Mouse (Mus musculus): Measurements from ENCODE around the gene Slc25a35. TPM values are rescaled to one million over a fixed set of nuclear protein-coding genes. Genes with fewer than 3 reads are reported as not detected.

Slc25a35 gene
- total and polyA plus RNA-seq, 2 experiments from 2014 or later: 1.3 to 1.4 TPM

GRCm38 (mm10) chr11:69012071-69012601 is 44.2 kb downstream of the Slc25a35 start:
- peak; percentile 93 for DNase-seq
- TF ChIP-seq CTCF (IDR thresholded peaks at IDR 0.05; ENCODE audit: low read depth): no peak
- peak overlapping the region; percentile 83 for H3K27ac ChIP-seq (ENCODE audit: low read depth, low read length)
- peaks cover 11% of the 10 kb centered on the region for H3K4me1 ChIP-seq (ENCODE audit: insufficient read depth)
- H3K4me2 ChIP-seq (ENCODE audit: low read depth): peak overlapping the region; percentile 72
- 1% methylated on average over 18 of the region's 18 CpGs for WGBS
- no peaks in the 10 kb centered on the region for H3K36me3 ChIP-seq (ENCODE audit: insufficient read depth)
- peak overlapping the region; percentile 60 for H3K9ac ChIP-seq
- H3K4me3 ChIP-seq (ENCODE audit: low read depth, low read length): peak overlapping the region; percentile 51
- peak; percentile 74 for ATAC-seq
- no peaks in the 10 kb centered on the region for H3K9me3 ChIP-seq (ENCODE audit: low read length)
- no peaks in the 10 kb centered on the region for H3K27me3 ChIP-seq (ENCODE audit: insufficient read depth, low read length)

- peak within 1 kb of the TSS; percentile 50 for H3K4me2 ChIP-seq (ENCODE audit: low read depth)
Observed at GRCm38 (mm10) chr11:69015644-69016441, 47.9 kb downstream of the Slc25a35 start, which contains the start of gene Ctc1. Ctc1 (plus strand) TSS chr11:69015911.

GRCm38 (mm10) chr11:69016755-69017154 is 48.8 kb downstream of the Slc25a35 start:
- peaks cover 7% of the 10 kb centered on the region for H3K4me1 ChIP-seq (ENCODE audit: insufficient read depth)
- H3K4me3 ChIP-seq (ENCODE audit: low read depth, low read length): peak overlapping the region; percentile 68
- no peaks in the 10 kb centered on the region for H3K9me3 ChIP-seq (ENCODE audit: low read length)
- H3K27ac ChIP-seq (ENCODE audit: low read depth, low read length): peak overlapping the region; percentile 93
- DNase-seq (no peak), ATAC-seq (no peak)
- H3K4me2 ChIP-seq (ENCODE audit: low read depth): peak overlapping the region; percentile 50
- H3K27me3 ChIP-seq (ENCODE audit: insufficient read depth, low read length): no peaks in the 10 kb centered on the region
- peak overlapping the region; percentile 90 for H3K9ac ChIP-seq
- peaks cover 7% of the 10 kb centered on the region for H3K36me3 ChIP-seq (ENCODE audit: insufficient read depth)
- TF ChIP-seq CTCF (IDR thresholded peaks at IDR 0.05; ENCODE audit: low read depth): no peak
- WGBS: 64% methylated on average over 3 of the region's 3 CpGs

More at GRCm38 (mm10) chr11:69015644-69016441, 47.9 kb downstream of the Slc25a35 start, which contains the start of gene Ctc1:
- DNase-seq (peak; percentile 96), ATAC-seq (peak; percentile 98)
- peaks cover 7% of the 10 kb centered on the region for H3K4me1 ChIP-seq (ENCODE audit: insufficient read depth)
- H3K27me3 ChIP-seq (ENCODE audit: insufficient read depth, low read length): no peaks in the 10 kb centered on the region
- H3K36me3 ChIP-seq (ENCODE audit: insufficient read depth): 0 out of 2 replicates have a peak, but pooled peaks cover under 1% of the 10 kb centered on the region
- TF ChIP-seq CTCF (IDR thresholded peaks at IDR 0.05; ENCODE audit: low read depth): peak; percentile 88
- 3% methylated on average over 38 of the region's 38 CpGs for WGBS
- H3K9ac ChIP-seq: peak within 1 kb of the TSS; percentile 90
- H3K9me3 ChIP-seq (ENCODE audit: low read length): no peaks in the 10 kb centered on the region
- peak within 1 kb of the TSS; percentile 93 for H3K27ac ChIP-seq (ENCODE audit: low read depth, low read length)
- H3K4me3 ChIP-seq (ENCODE audit: low read depth, low read length): peak within 1 kb of the TSS; percentile 68

GRCm38 (mm10) chr11:69020691-69021090 is 52.8 kb downstream of the Slc25a35 start:
- DNase-seq (no peak), ATAC-seq (no peak)
- Histone ChIP-seq H3K9ac (no peak overlapping the region), H3K4me1 (ENCODE audit: insufficient read depth) (peaks cover 7% of the 10 kb centered on the region), H3K27me3 (ENCODE audit: insufficient read depth, low read length) (no peaks in the 10 kb centered on the region), H3K4me2 (ENCODE audit: low read depth) (no peak overlapping the region), H3K9me3 (ENCODE audit: low read length) (no peaks in the 10 kb centered on the region), H3K27ac (ENCODE audit: low read depth, low read length) (no peak overlapping the region), H3K36me3 (ENCODE audit: insufficient read depth) (peaks cover 44% of the 10 kb centered on the region), H3K4me3 (ENCODE audit: low read depth, low read length) (no peak overlapping the region)
- TF ChIP-seq CTCF (IDR thresholded peaks at IDR 0.05; ENCODE audit: low read depth): no peak

Small RNAs within 50 kb of the gene (microRNA-seq; reads per million reads assigned to microRNA genes)
- gene Mir3062: 3.5 to 4.3 reads per million in 2 experiments

Other genes starting within 250 kb of the Slc25a35 start
- gene Ndel1, start 96.3 kb upstream of the Slc25a35 start, total RNA-seq (2014; rRNA removed): 87.7 and 91.7 TPM in 2 replicates
- 111 and 113 TPM in 2 replicates for gene Ndel1, start 96.3 kb upstream of the Slc25a35 start, polyA plus RNA-seq (2015; fragmentation: Nextera tagmentation; extraction: Ambion mirVana)
- 0.24 TPM in 1 of 2 replicates, not detected in the other for gene Rnf222, start 79.6 kb upstream of the Slc25a35 start, total RNA-seq (2014; rRNA removed)
- not detected in 2 replicates for gene Rnf222, start 79.6 kb upstream of the Slc25a35 start, polyA plus RNA-seq (2015; fragmentation: Nextera tagmentation; extraction: Ambion mirVana)
- gene Rpl26, start 66.5 kb upstream of the Slc25a35 start, total RNA-seq (2014; rRNA removed): 1,229 and 1,850 TPM in 2 replicates
- gene Rpl26, start 66.5 kb upstream of the Slc25a35 start, polyA plus RNA-seq (2015; fragmentation: Nextera tagmentation; extraction: Ambion mirVana): 585 and 820 TPM in 2 replicates
- 0.77 and 2.0 TPM in 2 replicates for gene Odf4, start 41.0 kb upstream of the Slc25a35 start, total RNA-seq (2014; rRNA removed)
- gene Odf4, start 41.0 kb upstream of the Slc25a35 start, polyA plus RNA-seq (2015; fragmentation: Nextera tagmentation; extraction: Ambion mirVana): 0.42 TPM in 1 of 2 replicates, not detected in the other
- gene Arhgef15, start 10.7 kb upstream of the Slc25a35 start, total RNA-seq (2014; rRNA removed): 12.0 and 13.8 TPM in 2 replicates
- 9.6 and 17.8 TPM in 2 replicates for gene Arhgef15, start 10.7 kb upstream of the Slc25a35 start, polyA plus RNA-seq (2015; fragmentation: Nextera tagmentation; extraction: Ambion mirVana)
- 21.7 and 28.9 TPM in 2 replicates for gene Rangrf, start 7.1 kb downstream of the Slc25a35 start, total RNA-seq (2014; rRNA removed)
- 23.7 and 25.6 TPM in 2 replicates for gene Rangrf, start 7.1 kb downstream of the Slc25a35 start, polyA plus RNA-seq (2015; fragmentation: Nextera tagmentation; extraction: Ambion mirVana)
- 22.9 and 29.7 TPM in 2 replicates for gene Pfas, start 40.3 kb downstream of the Slc25a35 start, total RNA-seq (2014; rRNA removed)
- gene Pfas, start 40.3 kb downstream of the Slc25a35 start, polyA plus RNA-seq (2015; fragmentation: Nextera tagmentation; extraction: Ambion mirVana): 9.8 and 14.2 TPM in 2 replicates
- 51.0 and 63.6 TPM in 2 replicates for gene Ctc1, start 47.8 kb downstream of the Slc25a35 start, total RNA-seq (2014; rRNA removed)
- 41.0 and 47.1 TPM in 2 replicates for gene Ctc1, start 47.8 kb downstream of the Slc25a35 start, polyA plus RNA-seq (2015; fragmentation: Nextera tagmentation; extraction: Ambion mirVana)
- gene Aurkb, start 77.5 kb downstream of the Slc25a35 start, total RNA-seq (2014; rRNA removed): 8.5 and 12.5 TPM in 2 replicates
- gene Aurkb, start 77.5 kb downstream of the Slc25a35 start, polyA plus RNA-seq (2015; fragmentation: Nextera tagmentation; extraction: Ambion mirVana): 11.5 and 13.9 TPM in 2 replicates
- 32.8 and 33.7 TPM in 2 replicates for gene Borcs6, start 91.6 kb downstream of the Slc25a35 start, total RNA-seq (2014; rRNA removed)
- gene Borcs6, start 91.6 kb downstream of the Slc25a35 start, polyA plus RNA-seq (2015; fragmentation: Nextera tagmentation; extraction: Ambion mirVana): 20.9 and 21.7 TPM in 2 replicates
- 32.7 and 45.6 TPM in 2 replicates for gene Tmem107, start 102.7 kb downstream of the Slc25a35 start, total RNA-seq (2014; rRNA removed)
- gene Tmem107, start 102.7 kb downstream of the Slc25a35 start, polyA plus RNA-seq (2015; fragmentation: Nextera tagmentation; extraction: Ambion mirVana): 35.3 and 41.7 TPM in 2 replicates
- 76.8 and 104 TPM in 2 replicates for gene Vamp2, start 120.4 kb downstream of the Slc25a35 start, total RNA-seq (2014; rRNA removed)
- 500 and 554 TPM in 2 replicates for gene Vamp2, start 120.4 kb downstream of the Slc25a35 start, polyA plus RNA-seq (2015; fragmentation: Nextera tagmentation; extraction: Ambion mirVana)
- gene Per1, start 127.1 kb downstream of the Slc25a35 start, total RNA-seq (2014; rRNA removed): 16.5 and 38.3 TPM in 2 replicates
- 15.2 and 16.7 TPM in 2 replicates for gene Per1, start 127.1 kb downstream of the Slc25a35 start, polyA plus RNA-seq (2015; fragmentation: Nextera tagmentation; extraction: Ambion mirVana)
- 1.2 and 1.6 TPM in 2 replicates for gene Hes7, start 152.3 kb downstream of the Slc25a35 start, total RNA-seq (2014; rRNA removed)
- gene Hes7, start 152.3 kb downstream of the Slc25a35 start, polyA plus RNA-seq (2015; fragmentation: Nextera tagmentation; extraction: Ambion mirVana): 1.1 and 1.3 TPM in 2 replicates
- gene 9130213A22Rik, start 154.5 kb downstream of the Slc25a35 start, total RNA-seq (2014; rRNA removed): 0.23 and 0.62 TPM in 2 replicates
- 0.58 and 0.69 TPM in 2 replicates for gene 9130213A22Rik, start 154.5 kb downstream of the Slc25a35 start, polyA plus RNA-seq (2015; fragmentation: Nextera tagmentation; extraction: Ambion mirVana)
- gene Aloxe3, start 157.8 kb downstream of the Slc25a35 start, total RNA-seq (2014; rRNA removed): 10.0 and 11.6 TPM in 2 replicates
- 8.5 and 14.9 TPM in 2 replicates for gene Aloxe3, start 157.8 kb downstream of the Slc25a35 start, polyA plus RNA-seq (2015; fragmentation: Nextera tagmentation; extraction: Ambion mirVana)
- gene Alox12b, start 188.9 kb downstream of the Slc25a35 start, total RNA-seq (2014; rRNA removed): 0.19 and 0.38 TPM in 2 replicates
- 0.15 and 0.46 TPM in 2 replicates for gene Alox12b, start 188.9 kb downstream of the Slc25a35 start, polyA plus RNA-seq (2015; fragmentation: Nextera tagmentation; extraction: Ambion mirVana)
- gene Alox8, start 229.7 kb downstream of the Slc25a35 start, total RNA-seq (2014; rRNA removed): 1.2 and 1.7 TPM in 2 replicates
- 0.34 and 0.54 TPM in 2 replicates for gene Alox8, start 229.7 kb downstream of the Slc25a35 start, polyA plus RNA-seq (2015; fragmentation: Nextera tagmentation; extraction: Ambion mirVana)

Data from forebrain, postnatal 0 days (tissue).